9 mouse cellular contexts compared by ENCODE assay signal in genomic region chr1:58562455-58562854, GRCm38 (mm10). TPM values are rescaled to one million over a fixed set of nuclear protein-coding genes. Genes with fewer than 3 reads are reported as not detected.
DNase-seq lines count a peak whose midpoint lies in the region; ATAC-seq and TF ChIP-seq lines count a peak whose summit lies in the region.
"Had no signal": no experiment of that assay in that cellular context is flagged by ENCODE, and none has a peak within 500 bp of the region (broad histone marks: within the 10 kb centered on the region; RNA-seq: fewer than 3 reads in every experiment).

No protein-coding gene starts in this region.

- no peak overlapping the region for H3K9ac ChIP-seq in liver, postnatal 0 days (replicated peaks)
- H3K9ac ChIP-seq in forebrain, embryonic 15.5 days (replicated peaks) = no peak overlapping the region

- H3K9me3 ChIP-seq in E14TG2a.4 (ENCODE audit: low read length) = no peaks in the 10 kb centered on the region
- no peaks in the 10 kb centered on the region for H3K9me3 ChIP-seq in liver, postnatal 0 days (ENCODE audit: low read length)
- H3K9me3 ChIP-seq in forebrain, embryonic 15.5 days = no peaks in the 10 kb centered on the region

- TF ChIP-seq EP300 in liver, postnatal 0 days (IDR thresholded peaks at IDR 0.05; ENCODE audit: low read depth) = no peak

- peak; percentile 90 for TF ChIP-seq CTCF in E14TG2a.4 (conservative IDR thresholded peaks at IDR 0.05; ENCODE audit: low read length)
- peak; percentile 69 for TF ChIP-seq CTCF in liver, postnatal 0 days (IDR thresholded peaks at IDR 0.05; ENCODE audit: low read depth)
- TF ChIP-seq CTCF in spleen, adult 2 months (IDR thresholded peaks at IDR 0.05; ENCODE audit: extremely low read depth, insufficient read depth, insufficient read length, insufficient replicate concordance) = no peak

- no peak for TF ChIP-seq POLR2A in spleen, adult 2 months (IDR thresholded peaks at IDR 0.05; ENCODE audit: low read depth, low read length)

- 72% methylated on average over 1 of the region's 1 CpGs for WGBS in liver, postnatal 0 days (ENCODE audit: insufficient replicate concordance)
- WGBS in spleen, adult 2 months = 80% methylated on average over 1 of the region's 1 CpGs
- WGBS in forebrain, embryonic 15.5 days = 96% methylated on average over 1 of the region's 1 CpGs

- H3K27ac ChIP-seq in liver, postnatal 0 days (ENCODE audit: low read depth) = no peak overlapping the region
- H3K27ac ChIP-seq in spleen, adult 2 months (ENCODE audit: insufficient read depth, low read length) = no peak overlapping the region
- no peak overlapping the region for H3K27ac ChIP-seq in forebrain, embryonic 15.5 days (replicated peaks)

- no peak overlapping the region for H3K4me2 ChIP-seq in liver, postnatal 0 days (ENCODE audit: low read depth, low read length)
- no peak overlapping the region for H3K4me2 ChIP-seq in forebrain, embryonic 15.5 days (replicated peaks)

- H3K4me1 ChIP-seq in E14TG2a.4 (replicated peaks; ENCODE audit: low read depth, low read length) = no peaks in the 10 kb centered on the region
- H3K4me1 ChIP-seq in liver, postnatal 0 days (ENCODE audit: insufficient read depth) = no peaks in the 10 kb centered on the region
- no peaks in the 10 kb centered on the region for H3K4me1 ChIP-seq in spleen, adult 2 months (ENCODE audit: control insufficient read depth, insufficient read depth, insufficient read length)
- H3K4me1 ChIP-seq in forebrain, embryonic 15.5 days = no peaks in the 10 kb centered on the region

- peaks cover 20% of the 10 kb centered on the region for H3K36me3 ChIP-seq in E14TG2a.4 (ENCODE audit: insufficient read depth, low read length)
- no peaks in the 10 kb centered on the region; the same call in 1 of the 2 replicates for H3K36me3 ChIP-seq in liver, postnatal 0 days (replicated peaks; ENCODE audit: insufficient read depth, low read length)
- H3K36me3 ChIP-seq in spleen, adult 2 months (ENCODE audit: control insufficient read depth, insufficient read depth, low read length) = no peaks in the 10 kb centered on the region; the same call in 1 of the 2 replicates
- peaks cover 7% of the 10 kb centered on the region; the same call in 1 of the 2 replicates for H3K36me3 ChIP-seq in forebrain, embryonic 15.5 days

- H3K27me3 ChIP-seq in E14TG2a.4 (ENCODE audit: insufficient read depth, low read length) = no peaks in the 10 kb centered on the region
- no peaks in the 10 kb centered on the region for H3K27me3 ChIP-seq in liver, postnatal 0 days (ENCODE audit: insufficient read depth, low read length)
- H3K27me3 ChIP-seq in spleen, adult 2 months (ENCODE audit: control insufficient read depth, insufficient read depth, low read length) = no peaks in the 10 kb centered on the region
- H3K27me3 ChIP-seq in forebrain, embryonic 15.5 days = no peaks in the 10 kb centered on the region

- peak; percentile 38 for DNase-seq in layer of hippocampus, adult 11-12 months (ENCODE audit: low spot score)
- DNase-seq in layer of hippocampus, adult 9-11 months = no peak
- peak; percentile 61 for DNase-seq in adrenal gland, postnatal 10 days
- DNase-seq in liver, postnatal 0 days = peak; percentile 53
- peak; percentile 25 to 56 for DNase-seq in spleen, adult 2 months (ENCODE audit: low read depth in 1 of 2, low spot score in 2 of 2)

- H3K4me3 ChIP-seq in E14TG2a.4 (replicated peaks; ENCODE audit: low read length) = no peak overlapping the region
- H3K4me3 ChIP-seq in liver, postnatal 0 days (ENCODE audit: low read depth, low read length) = no peak overlapping the region
- H3K4me3 ChIP-seq in spleen, adult 2 months (ENCODE audit: extremely low read depth, insufficient read depth, insufficient read length) = no peak overlapping the region
- H3K4me3 ChIP-seq in forebrain, embryonic 15.5 days = no peak overlapping the region
- H3K4me3 ChIP-seq: erythroblast, embryonic 14.5 days had no signal

- peak; percentile 86 for ATAC-seq in erythroblast, adult 5-6 weeks (replicated peaks; ENCODE audit: low FRiP score, poor library complexity, severe bottlenecking)
- ATAC-seq in liver, postnatal 0 days = no peak
- no peak for ATAC-seq in forebrain, embryonic 15.5 days (replicated peaks)

RNA-seq across cellular contexts. Expression of gene Fam126b, which starts 23.7 kb away (rescaled TPM):
- total RNA-seq in adrenal gland, postnatal 10 days (2021) = 10 to 100 TPM; 39.3 to 45.0 TPM
- 3.8 and 5.4 TPM in 2 replicates for total RNA-seq in erythroblast, adult 5-6 weeks (2015; ENCODE audit: low replicate concordance)
- total RNA-seq in erythroblast, adult 5-6 weeks (2017; ENCODE audit: low replicate concordance) = 4.7 and 4.9 TPM in 2 replicates
- polyA plus RNA-seq in liver, postnatal 0 days (2015; fragmentation: Nextera tagmentation; extraction: Ambion mirVana) = 3.0 and 4.1 TPM in 2 replicates
- polyA plus RNA-seq in spleen, adult 2 months (2012; rRNA removed) = 0.67 TPM in 2 replicates
- polyA plus RNA-seq in forebrain, embryonic 15.5 days (2015; fragmentation: Nextera tagmentation; extraction: Ambion mirVana) = 13.2 and 13.7 TPM in 2 replicates

RNA-seq across cellular contexts. Expression of gene Ndufb3, which starts 23.7 kb away (rescaled TPM):
- total RNA-seq in adrenal gland, postnatal 10 days (2021) = 100 to 1,000 TPM; 236 to 243 TPM
- 42.4 and 43.4 TPM in 2 replicates for total RNA-seq in erythroblast, adult 5-6 weeks (2015; ENCODE audit: low replicate concordance)
- total RNA-seq in erythroblast, adult 5-6 weeks (2017; ENCODE audit: low replicate concordance) = 8.7 and 18.5 TPM in 2 replicates
- 129 and 133 TPM in 2 replicates for polyA plus RNA-seq in liver, postnatal 0 days (2015; fragmentation: Nextera tagmentation; extraction: Ambion mirVana)
- 13.8 and 13.9 TPM in 2 replicates for polyA plus RNA-seq in spleen, adult 2 months (2012; rRNA removed)
- polyA plus RNA-seq in forebrain, embryonic 15.5 days (2015; fragmentation: Nextera tagmentation; extraction: Ambion mirVana) = 168 and 183 TPM in 2 replicates

RNA-seq across cellular contexts. Expression of gene Orc2, which starts 57.5 kb away (rescaled TPM):
- total RNA-seq in adrenal gland, postnatal 10 days (2021) = 10 to 100 TPM; 21.3 to 25.5 TPM
- total RNA-seq in erythroblast, adult 5-6 weeks (2015; ENCODE audit: low replicate concordance) = 9.6 and 9.8 TPM in 2 replicates
- total RNA-seq in erythroblast, adult 5-6 weeks (2017; ENCODE audit: low replicate concordance) = 21.9 and 22.0 TPM in 2 replicates
- 11.1 and 12.9 TPM in 2 replicates for polyA plus RNA-seq in liver, postnatal 0 days (2015; fragmentation: Nextera tagmentation; extraction: Ambion mirVana)
- polyA plus RNA-seq in spleen, adult 2 months (2012; rRNA removed) = 8.5 and 10.4 TPM in 2 replicates
- 30.5 and 32.9 TPM in 2 replicates for polyA plus RNA-seq in forebrain, embryonic 15.5 days (2015; fragmentation: Nextera tagmentation; extraction: Ambion mirVana)
